Mouse (Mus musculus) mouse trophoblast stem cell (cell line): Measurements from ENCODE around the gene Ino80.

Experiments
- in situ Hi-C, 2 experiments: fragments of 300-500 bp; cut with MseI, MboI; formaldehyde crosslinking; loops; 2 replicates in 1 of 2; 3 replicates in 1 of 2; pipeline ENCODE4 v1.15.1; 2025

The Ino80 gene

DNA sequence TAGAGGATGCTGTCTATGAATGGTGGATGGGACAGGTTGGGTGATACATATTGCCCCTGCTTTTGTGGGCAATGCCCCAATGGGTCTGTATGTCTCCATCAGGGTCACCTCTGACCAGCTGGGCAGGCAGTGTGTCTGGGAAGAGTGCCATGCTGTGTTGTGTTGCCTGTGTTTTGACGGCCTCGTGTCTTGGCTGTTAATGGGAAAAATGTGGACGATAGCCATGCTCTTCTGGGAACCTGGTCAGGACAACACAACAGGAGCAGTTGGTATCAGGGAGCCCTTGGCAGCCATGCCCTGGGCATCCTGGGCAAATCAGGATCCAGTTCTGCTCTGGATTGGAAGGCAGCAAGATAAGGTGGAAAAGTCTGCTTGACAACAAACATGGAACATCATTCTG lies 122.4 kb downstream of the Ino80 start:
- in situ Hi-C loops = no loop called here

DNA sequence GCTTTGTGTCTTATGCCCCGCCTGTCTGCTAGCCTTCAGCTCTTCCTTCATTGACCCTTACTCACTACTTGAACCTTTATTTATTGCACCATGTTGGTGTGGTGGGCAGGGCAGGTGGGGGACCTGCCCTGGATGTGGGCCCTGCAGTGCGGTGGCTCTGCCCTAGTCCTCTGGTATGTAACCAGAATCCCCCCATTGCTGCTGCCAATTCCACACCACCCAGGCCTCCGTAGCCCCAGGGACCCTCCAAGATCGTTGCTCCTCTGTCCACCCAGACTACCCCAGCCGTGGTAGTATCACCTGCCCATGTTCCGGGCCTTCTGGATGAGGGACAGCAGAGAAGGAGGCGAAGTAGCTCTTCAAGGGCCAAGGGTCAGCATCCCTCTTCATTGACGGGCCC lies 123.8 kb downstream of the Ino80 start:
- in situ Hi-C loops = no loop called here

DNA sequence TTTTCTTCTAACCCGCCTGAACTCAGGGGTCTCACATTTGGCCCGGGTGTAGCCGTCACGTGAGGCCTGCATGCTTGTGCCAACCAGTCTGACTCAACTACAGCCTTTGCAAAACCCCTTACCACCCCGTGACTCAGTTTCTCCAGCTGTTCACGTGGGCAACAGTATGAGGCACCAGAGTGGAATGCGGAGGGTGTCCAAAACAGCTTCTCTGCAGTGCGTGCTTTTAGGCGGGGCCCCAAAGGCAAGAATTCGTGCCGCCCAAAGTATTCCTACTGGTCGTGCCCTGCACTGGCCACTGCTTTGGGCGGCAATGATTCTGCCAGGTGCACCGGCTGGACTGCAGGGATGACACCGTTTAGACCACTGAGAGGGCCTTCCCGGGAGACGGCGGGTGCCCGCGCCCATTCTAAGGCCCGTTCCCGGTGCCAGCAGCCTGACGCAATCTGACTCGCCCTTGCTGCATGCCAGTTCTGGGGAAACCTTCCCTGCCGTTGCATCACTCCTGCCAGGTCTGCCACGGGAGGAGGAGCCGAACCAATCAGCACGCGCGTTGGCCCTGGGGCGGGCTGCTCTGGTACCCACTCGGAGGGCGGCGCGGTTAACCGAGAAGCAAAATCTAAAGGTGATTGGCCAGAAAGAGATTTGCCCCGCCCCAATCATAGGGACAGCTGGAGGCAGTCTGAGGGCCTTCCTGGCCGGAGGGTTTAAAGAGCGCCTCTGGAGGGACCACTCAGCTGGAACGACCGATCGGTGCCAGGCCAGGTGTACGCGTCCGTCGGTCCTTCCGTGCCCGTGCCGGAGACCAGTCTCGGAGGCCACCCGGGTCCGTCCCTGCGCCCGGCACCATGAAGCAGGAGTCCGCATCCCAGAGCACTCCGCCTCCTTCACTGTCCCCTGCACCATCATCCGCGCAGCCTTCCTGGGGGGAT lies 126.7 kb downstream of the Ino80 start, which contains the start of gene Chac1:
Chac1 (plus strand) TSS at position 675 of the 932 bp plus-strand sequence.
- in situ Hi-C loops = no loop called here

DNA sequence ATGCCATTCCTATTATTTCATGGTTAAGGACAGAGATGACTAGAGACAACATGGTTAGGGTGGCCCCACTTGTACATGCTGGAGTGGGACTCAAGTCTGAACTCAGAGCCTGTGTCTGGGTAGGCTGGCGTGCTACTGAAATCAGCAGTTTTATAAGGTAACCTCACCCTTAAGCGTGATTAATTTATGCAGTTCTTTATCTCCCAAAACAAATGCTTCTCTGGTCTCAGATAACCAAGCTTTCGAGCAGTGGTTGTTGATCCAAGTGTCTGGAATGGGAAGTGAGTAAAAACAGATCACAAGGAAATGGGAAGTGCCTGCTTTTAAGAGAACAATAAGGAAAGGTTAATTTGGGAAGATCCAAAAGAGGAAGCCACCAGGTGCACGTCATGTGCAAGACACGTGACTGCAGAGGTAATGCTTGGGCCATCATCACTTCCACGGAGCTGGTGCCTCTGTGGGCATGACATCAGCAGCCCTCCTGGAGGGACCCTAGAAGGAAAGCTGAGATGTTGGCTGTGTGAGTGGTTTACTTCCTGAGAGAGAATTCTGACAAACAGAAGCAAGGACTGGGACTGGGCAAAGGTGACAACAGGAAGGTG lies 132.8 kb downstream of the Ino80 start:
- in situ Hi-C loops = no loop called here

DNA sequence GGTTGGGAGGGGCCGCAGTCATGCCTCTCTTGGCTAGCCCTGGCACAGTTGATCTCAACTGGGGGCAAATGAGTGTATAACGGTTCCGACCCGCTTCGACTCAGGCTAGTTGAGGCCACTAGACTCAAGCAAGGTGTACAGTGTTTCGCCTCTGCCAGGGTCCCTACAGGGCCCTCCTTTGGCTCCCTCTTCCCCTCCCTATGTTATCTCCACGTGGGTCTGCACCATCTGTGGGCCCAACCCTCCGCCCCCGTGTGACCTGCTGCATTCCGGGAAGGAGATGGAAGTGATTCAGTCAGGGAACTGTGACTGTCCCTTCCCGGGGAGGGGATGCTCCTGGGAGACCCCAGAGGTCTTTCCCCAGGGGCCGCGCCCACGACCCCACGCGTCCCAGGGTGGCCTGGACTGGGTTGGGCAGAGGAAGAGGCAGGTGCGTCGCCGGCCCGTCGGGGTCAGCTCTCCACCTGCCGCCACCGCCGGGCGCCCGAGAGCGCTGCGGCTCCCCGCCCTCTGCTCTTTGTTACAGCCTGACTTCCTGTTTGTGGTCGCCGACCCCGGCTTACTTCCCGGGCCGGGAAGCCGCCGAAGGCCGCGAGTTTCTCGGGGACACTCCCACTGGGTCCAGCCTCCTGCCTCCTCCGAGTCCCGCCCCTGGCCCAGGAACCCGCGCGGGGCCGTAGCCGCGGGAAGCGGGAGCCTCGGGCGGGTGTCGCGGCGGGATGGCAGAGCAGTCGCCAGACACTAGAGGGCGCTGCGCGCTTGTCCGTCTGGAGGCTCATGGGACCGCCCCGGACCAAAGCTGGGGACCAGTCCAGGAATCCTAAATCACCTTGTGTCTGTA lies 139.8 kb downstream of the Ino80 start:
- in situ Hi-C loops = no loop called here

DNA sequence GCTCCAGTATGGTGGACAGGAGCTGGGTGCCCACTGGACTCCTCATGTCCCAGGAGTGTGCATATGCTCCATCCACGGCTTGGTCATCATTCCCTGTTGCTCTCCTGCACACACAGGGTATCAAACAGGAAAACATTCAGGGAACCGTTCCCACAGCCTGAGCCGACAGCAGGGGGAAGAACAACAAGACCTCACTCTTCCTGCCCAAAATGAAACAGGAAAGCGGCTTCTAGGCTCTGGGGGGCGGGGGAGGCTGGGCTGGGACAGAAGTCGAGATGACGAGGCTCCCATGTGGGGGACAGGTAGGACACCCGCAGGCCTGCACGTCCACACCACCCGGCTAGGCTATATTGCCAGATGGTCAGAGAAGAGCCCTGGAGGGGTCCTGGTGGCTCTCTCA lies 141.0 kb downstream of the Ino80 start:
- in situ Hi-C loops = no loop called here

DNA sequence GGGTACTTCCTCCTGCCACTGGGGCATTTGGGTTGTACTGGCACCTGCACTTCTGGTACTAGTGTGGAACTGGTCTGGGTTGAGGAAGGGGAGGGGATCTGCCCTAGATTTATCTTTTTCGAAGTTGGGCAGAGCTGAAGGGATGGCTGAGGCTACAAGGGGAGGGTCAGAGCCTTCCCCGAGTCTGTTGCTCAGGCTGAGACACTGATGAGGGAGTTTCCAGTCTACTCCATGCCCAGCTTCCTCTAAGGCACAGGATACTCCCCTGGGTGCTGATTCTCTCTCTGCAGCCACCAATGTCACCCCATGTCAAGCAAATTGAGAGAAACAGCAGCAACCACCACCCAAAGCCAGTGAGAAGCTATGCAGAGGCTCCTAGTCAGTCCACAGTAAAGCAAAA lies 141.5 kb downstream of the Ino80 start:
- in situ Hi-C loops = no loop called here

DNA sequence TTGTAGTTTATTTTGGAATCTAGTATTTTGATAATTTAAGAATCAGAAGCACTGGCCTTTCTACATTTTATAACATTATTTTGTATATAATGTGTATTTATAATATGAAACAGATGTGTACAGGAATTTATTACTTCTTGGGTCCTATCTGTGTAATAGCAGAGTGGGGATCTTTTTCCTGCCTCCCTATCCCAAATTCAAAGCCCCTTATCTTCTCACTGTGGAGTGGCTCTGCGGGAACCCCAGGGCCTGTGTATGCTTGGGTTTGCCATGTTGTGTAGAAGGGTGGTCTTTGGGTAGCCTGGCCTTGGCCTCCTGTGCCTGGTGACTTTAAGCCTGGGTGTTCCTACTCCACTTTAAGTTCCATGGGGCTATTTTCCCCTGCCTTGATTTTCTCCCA lies 142.0 kb downstream of the Ino80 start:
- in situ Hi-C loops = no loop called here

DNA sequence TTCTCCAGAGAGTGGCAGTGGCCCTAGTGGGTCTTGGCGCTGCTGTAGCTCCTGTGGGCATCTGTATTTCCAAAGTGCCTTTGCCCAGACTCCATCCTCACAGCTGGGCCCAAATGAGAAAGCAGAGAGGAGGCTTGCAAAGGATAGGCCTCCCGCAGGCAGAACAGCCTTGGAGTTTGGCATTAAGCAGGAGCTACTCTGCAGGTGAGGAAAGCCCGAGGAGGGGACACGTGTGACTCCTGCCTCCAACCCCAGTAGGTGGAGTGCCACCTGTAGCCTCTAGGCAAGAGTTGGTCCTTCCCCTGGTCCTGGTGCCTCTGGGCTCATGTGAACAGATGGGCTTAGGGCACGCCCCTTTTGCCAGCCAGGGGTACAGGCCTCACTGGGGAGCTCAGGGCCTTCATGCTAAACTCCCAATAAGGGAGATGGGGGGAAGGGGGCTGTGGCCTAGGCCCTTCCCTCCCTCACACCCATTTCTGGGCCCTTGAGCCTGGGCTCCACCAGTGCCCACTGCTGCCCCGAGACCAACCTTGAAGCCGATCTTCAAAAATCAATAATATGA lies 142.4 kb downstream of the Ino80 start:
- in situ Hi-C loops = no loop called here

DNA sequence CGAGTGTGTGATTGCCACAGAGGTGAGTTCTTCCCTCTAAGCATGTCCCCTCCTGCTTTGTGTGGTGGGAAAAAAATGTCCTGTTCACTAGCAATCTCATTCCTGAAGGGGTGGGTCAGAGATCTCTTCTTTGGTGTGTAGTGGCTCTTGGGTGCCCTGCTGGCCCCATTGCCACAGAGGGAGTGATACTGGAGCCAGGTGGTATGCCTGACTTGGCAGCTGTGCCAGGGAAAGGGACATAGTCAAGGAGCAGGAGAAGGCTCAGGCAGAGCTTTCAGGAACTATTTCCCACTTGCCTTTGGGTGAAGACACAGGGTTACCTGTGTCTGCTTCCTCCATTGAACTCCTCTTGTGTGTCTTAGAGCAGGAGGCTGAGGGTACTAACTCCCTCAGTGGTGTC lies 143.4 kb downstream of the Ino80 start:
- in situ Hi-C loops = no loop called here

DNA sequence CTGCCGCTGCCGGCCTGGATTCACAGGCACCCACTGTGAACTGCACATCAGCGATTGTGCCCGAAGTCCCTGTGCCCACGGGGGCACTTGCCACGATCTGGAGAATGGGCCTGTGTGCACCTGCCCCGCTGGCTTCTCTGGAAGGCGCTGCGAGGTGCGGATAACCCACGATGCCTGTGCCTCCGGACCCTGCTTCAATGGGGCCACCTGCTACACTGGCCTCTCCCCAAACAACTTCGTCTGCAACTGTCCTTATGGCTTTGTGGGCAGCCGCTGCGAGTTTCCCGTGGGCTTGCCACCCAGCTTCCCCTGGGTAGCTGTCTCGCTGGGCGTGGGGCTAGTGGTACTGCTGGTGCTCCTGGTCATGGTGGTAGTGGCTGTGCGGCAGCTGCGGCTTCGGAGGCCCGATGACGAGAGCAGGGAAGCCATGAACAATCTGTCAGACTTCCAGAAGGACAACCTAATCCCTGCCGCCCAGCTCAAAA lies 145.3 kb downstream of the Ino80 start:
- in situ Hi-C loops = no loop called here

DNA sequence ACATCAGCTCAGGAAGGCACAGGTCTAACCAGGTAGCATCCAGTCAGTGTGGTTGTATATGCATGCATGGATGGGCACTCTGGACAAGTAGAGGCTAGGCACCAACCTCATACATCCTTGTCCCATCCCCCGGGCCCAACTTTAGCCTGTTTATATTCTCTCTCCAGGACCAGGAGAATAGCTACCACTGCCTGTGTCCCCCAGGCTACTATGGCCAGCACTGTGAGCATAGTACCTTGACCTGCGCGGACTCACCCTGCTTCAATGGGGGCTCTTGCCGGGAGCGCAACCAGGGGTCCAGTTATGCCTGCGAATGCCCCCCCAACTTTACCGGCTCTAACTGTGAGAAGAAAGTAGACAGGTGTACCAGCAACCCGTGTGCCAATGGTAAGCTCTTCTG lies 146.7 kb downstream of the Ino80 start:
- in situ Hi-C loops = no loop called here

DNA sequence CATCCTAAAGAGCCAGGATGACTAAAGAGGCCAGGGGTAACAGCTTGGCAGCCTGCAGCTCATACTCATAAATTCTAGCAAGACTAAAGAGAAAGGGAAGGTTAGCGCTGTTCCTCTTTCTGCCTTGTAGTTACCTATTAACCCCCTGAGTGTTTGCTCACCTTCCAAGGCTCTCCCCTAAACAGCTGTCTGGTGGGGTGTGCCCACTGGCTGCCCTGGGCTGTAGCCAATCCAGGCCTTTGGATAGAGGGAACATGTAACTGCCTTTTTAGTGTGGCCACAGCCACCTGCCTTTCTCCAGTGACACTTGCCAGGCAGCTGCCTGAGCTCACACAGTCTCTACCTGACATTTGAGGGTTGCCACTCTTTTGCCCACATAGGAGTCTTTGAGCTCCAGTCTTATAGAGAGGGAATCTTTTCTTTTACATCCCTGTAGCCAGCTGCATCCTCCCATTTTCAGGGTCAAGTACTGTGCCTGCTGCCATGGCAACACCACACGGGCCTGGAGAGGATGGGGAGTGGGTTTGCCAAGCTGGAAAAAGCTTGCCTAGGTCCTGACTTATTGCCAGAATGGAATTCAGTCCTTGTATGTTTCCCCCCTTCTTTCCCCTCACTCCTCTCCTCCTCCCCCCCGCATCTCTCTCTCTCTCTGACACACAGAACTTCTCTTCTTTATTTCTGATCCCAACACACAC lies 148.2 kb downstream of the Ino80 start:
- in situ Hi-C loops = no loop called here

DNA sequence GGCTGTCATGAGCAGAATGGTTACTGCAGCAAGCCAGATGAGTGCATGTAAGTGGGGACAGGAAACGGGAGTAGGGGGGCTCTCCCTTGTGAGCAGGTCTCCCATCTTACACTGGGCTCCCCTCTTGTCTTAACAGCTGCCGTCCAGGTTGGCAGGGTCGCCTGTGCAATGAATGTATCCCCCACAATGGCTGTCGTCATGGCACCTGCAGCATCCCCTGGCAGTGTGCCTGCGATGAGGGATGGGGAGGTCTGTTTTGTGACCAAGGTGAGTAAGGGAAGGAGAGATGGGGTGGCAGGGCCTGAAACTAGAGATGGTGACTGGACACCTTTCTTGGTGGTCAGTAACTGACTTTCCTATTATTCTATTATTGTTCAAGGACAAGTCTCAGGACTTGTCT lies 148.9 kb downstream of the Ino80 start:
- in situ Hi-C loops = no loop called here

DNA sequence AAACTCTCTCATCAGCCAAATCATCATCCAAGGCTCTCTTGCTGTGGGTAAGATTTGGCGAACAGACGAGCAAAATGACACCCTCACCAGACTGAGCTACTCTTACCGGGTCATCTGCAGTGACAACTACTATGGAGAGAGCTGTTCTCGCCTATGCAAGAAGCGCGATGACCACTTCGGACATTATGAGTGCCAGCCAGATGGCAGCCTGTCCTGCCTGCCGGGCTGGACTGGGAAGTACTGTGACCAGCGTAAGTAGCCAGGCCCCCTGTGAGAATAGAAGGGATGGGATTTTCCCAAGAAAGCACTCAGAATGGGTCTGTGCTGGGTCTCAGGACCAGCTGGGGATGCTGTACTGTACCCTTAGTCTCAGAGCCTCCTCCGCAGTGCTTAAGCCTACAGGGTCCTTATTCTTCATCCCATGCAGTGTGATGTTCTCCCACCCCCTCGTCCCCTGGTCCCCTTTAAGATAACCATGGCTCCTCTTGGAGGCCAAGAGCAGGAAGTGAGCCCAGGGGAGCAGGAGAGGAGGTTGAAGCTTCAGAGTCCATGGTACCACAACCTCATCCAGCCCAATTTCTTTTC lies 149.5 kb downstream of the Ino80 start:
- in situ Hi-C loops = no loop called here

DNA sequence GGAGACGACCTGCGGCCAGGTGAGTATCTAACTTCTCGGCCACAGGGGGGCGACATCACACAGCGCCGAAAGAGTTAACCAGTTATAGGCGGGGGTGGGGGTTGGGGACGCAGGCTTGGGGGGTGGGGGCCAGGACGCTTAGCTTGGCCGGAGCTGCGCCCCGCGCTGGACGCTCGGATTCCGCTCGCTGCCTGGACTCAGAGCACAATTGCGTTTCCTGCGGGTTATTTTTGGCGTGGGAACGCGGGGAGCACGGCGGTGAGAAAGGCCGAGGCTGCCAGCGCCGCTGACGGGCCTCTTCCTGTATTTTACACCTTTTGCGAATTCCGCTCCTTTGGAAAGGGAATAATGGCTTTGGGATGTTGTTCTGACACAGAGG lies 150.4 kb downstream of the Ino80 start:
- in situ Hi-C loops = no loop called here

DNA sequence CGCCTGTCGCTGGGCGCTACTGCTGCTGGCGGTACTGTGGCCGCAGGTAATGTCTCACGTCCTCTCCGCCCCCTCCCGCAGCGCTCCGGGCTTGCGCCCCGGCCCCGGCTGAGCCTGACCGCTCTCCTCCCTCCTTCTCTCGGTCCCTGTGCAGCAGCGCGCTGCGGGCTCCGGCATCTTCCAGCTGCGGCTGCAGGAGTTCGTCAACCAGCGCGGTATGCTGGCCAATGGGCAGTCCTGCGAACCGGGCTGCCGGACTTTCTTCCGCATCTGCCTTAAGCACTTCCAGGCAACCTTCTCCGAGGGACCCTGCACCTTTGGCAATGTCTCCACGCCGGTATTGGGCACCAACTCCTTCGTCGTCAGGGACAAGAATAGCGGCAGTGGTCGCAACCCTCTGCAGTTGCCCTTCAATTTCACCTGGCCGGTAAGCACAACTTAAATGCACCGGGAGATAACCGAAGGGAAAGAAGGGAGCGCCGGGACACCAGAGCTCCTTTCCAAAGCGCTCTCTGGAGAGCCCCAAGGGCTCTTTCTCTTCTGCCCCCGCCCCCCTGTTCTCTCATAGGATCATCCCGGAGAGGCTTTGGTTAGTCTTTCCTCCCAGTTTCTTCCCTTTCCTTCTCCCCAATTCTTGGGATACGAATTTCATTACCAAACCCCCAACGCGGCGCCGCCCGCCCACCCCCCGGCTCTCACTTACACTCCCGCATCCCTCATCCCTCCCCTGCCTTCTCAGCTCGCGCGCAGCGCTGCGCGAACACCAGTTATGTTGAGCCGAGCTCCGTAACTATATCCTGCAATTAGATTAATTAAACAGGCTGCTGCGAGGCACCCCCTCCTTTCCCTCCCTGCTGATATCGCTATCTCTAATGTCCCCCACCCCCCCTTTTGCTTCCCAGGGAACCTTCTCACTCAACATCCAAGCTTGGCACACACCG lies 151.1 kb downstream of the Ino80 start:
- in situ Hi-C loops = no loop called here

DNA sequence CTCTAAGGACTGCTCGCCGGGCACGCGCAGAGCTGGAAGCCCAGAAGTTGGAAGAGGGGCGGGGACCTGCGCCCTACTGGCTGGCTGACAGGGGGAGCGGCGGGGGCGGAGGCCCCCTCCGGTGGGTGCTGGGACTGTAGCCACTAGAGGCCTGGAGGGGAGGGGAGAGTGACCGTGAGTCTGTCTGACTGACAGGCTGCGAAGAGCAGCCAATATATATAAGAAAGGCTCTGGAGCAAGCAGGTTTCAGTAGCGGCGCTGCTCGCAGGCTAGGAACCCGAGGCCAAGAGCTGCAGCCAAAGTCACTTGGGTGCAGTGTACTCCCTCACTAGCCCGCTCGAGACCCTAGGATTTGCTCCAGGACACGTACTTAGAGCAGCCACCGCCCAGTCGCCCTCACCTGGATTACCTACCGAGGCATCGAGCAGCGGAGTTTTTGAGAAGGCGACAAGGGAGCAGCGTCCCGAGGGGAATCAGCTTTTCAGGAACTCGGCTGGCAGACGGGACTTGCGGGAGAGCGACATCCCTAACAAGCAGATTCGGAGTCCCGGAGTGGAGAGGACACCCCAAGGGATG lies 151.8 kb downstream of the Ino80 start, which contains the start of gene Dll4:
Dll4 (plus strand) TSS at position 217 of the 576 bp plus-strand sequence.
- in situ Hi-C loops = no loop called here
